Mouse (Mus musculus): ENCODE data around the gene Ncor2. TPM values are rescaled to one million over a fixed set of nuclear protein-coding genes. Genes with fewer than 3 reads are reported as not detected.

The Ncor2 gene
- total RNA-seq, 1 experiment: 19.9 TPM

- DNase-seq (ENCODE audit: low read depth, low spot score): no peak
- Histone ChIP-seq H3K36me3 (ENCODE audit: control insufficient read depth, insufficient read depth, low read length, poor library complexity, severe bottlenecking) (peaks cover 36% of the 10 kb centered on the region), H3K4me1 (ENCODE audit: control insufficient read depth in 2 of 2, insufficient read depth in 2 of 2, low read length in 2 of 2, poor library complexity in 1 of 2) (peaks cover 0 to 2% of the 10 kb centered on the region in 2 experiments; a peak in 1 of 4 replicates), H3K4me3 (ENCODE audit: insufficient read depth in 1 of 2, low read depth in 1 of 2, low read length in 2 of 2, poor library complexity in 1 of 2, severe bottlenecking in 1 of 2) (no peak overlapping the region), H3K9ac (ENCODE audit: insufficient read depth, low read depth, low read length, poor library complexity, severe bottlenecking) (no peak overlapping the region), H3K9me3 (ENCODE audit: control insufficient read depth, insufficient read depth, low read depth, low read length) (no peaks in the 10 kb centered on the region), H3K27ac (ENCODE audit: insufficient read depth, low read depth, low read length, poor library complexity, severe bottlenecking) (no peak overlapping the region)
- in situ Hi-C loops (cut with MboI; ENCODE audit: low sequenced_read_pairs in 2 of 2, unreplicated experiment in 2 of 2): no loop called here
- TF ChIP-seq MAFK (IDR thresholded peaks at IDR 0.05; ENCODE audit: insufficient read depth, low read depth, low read length): no peak
Measured at GRCm38 (mm10) chr5:125076183-125076582, 102.8 kb downstream of the Ncor2 start.

- H3K9ac ChIP-seq (ENCODE audit: insufficient read depth, low read depth, low read length, poor library complexity, severe bottlenecking): no peak overlapping the region
- no peaks in the 10 kb centered on the region for H3K4me1 ChIP-seq (ENCODE audit: control insufficient read depth in 2 of 2, insufficient read depth in 2 of 2, low read length in 2 of 2, poor library complexity in 1 of 2)
- in situ Hi-C loops (cut with MboI; ENCODE audit: low sequenced_read_pairs in 2 of 2, unreplicated experiment in 2 of 2): no loop called here
- no peak overlapping the region for H3K4me3 ChIP-seq (ENCODE audit: insufficient read depth in 1 of 2, low read depth in 1 of 2, low read length in 2 of 2, poor library complexity in 1 of 2, severe bottlenecking in 1 of 2)
- TF ChIP-seq MAFK (IDR thresholded peaks at IDR 0.05; ENCODE audit: insufficient read depth, low read depth, low read length) (no peak), CHD2 (IDR thresholded peaks at IDR 0.05; ENCODE audit: low read depth, low read length) (no peak), ZC3H11A (IDR thresholded peaks at IDR 0.05; ENCODE audit: borderline replicate concordance, low read depth, low read length) (no peak), ZNF384 (IDR thresholded peaks at IDR 0.05; ENCODE audit: low read depth, low read length) (no peak), HCFC1 (IDR thresholded peaks at IDR 0.05; ENCODE audit: borderline replicate concordance, insufficient read depth, low read length) (no peak)
- H3K36me3 ChIP-seq (ENCODE audit: control insufficient read depth, insufficient read depth, low read length, poor library complexity, severe bottlenecking): peaks cover 26% of the 10 kb centered on the region
- H3K9me3 ChIP-seq (ENCODE audit: control insufficient read depth, insufficient read depth, low read depth, low read length): no peaks in the 10 kb centered on the region
- no peak for DNase-seq (ENCODE audit: low read depth, low spot score)
- no peak overlapping the region for H3K27ac ChIP-seq (ENCODE audit: insufficient read depth, low read depth, low read length, poor library complexity, severe bottlenecking)
Measured at GRCm38 (mm10) chr5:125074571-125075171, 104.3 kb downstream of the Ncor2 start.

GRCm38 (mm10) chr5:125073896-125074295, 105.1 kb downstream of the Ncor2 start:
- no peak for TF ChIP-seq ZNF384 (IDR thresholded peaks at IDR 0.05; ENCODE audit: low read depth, low read length)
- TF ChIP-seq HCFC1 (IDR thresholded peaks at IDR 0.05; ENCODE audit: borderline replicate concordance, insufficient read depth, low read length): no peak
- TF ChIP-seq CHD2 (IDR thresholded peaks at IDR 0.05; ENCODE audit: low read depth, low read length): no peak
- no peak for TF ChIP-seq ZC3H11A (IDR thresholded peaks at IDR 0.05; ENCODE audit: borderline replicate concordance, low read depth, low read length)
- no peak for TF ChIP-seq MAFK (IDR thresholded peaks at IDR 0.05; ENCODE audit: insufficient read depth, low read depth, low read length)
- no peak for DNase-seq (ENCODE audit: low read depth, low spot score)
- Histone ChIP-seq H3K4me1 (ENCODE audit: control insufficient read depth in 2 of 2, insufficient read depth in 2 of 2, low read length in 2 of 2, poor library complexity in 1 of 2) (peaks cover 0 to under 1% of the 10 kb centered on the region in 2 experiments; a peak in 1 of 4 replicates), H3K9ac (ENCODE audit: insufficient read depth, low read depth, low read length, poor library complexity, severe bottlenecking) (no peak overlapping the region), H3K27ac (ENCODE audit: insufficient read depth, low read depth, low read length, poor library complexity, severe bottlenecking) (no peak overlapping the region), H3K36me3 (ENCODE audit: control insufficient read depth, insufficient read depth, low read length, poor library complexity, severe bottlenecking) (peaks cover 22% of the 10 kb centered on the region), H3K4me3 (ENCODE audit: insufficient read depth in 1 of 2, low read depth in 1 of 2, low read length in 2 of 2, poor library complexity in 1 of 2, severe bottlenecking in 1 of 2) (no peak overlapping the region), H3K9me3 (ENCODE audit: control insufficient read depth, insufficient read depth, low read depth, low read length) (no peaks in the 10 kb centered on the region)
- in situ Hi-C loops (cut with MboI; ENCODE audit: low sequenced_read_pairs in 2 of 2, unreplicated experiment in 2 of 2): no loop called here

- in situ Hi-C loops (cut with MboI; ENCODE audit: low sequenced_read_pairs in 2 of 2, unreplicated experiment in 2 of 2): no loop called here
- Histone ChIP-seq H3K36me3 (ENCODE audit: control insufficient read depth, insufficient read depth, low read length, poor library complexity, severe bottlenecking) (peaks cover 21% of the 10 kb centered on the region), H3K9me3 (ENCODE audit: control insufficient read depth, insufficient read depth, low read depth, low read length) (no peaks in the 10 kb centered on the region), H3K9ac (ENCODE audit: insufficient read depth, low read depth, low read length, poor library complexity, severe bottlenecking) (no peak overlapping the region), H3K27ac (ENCODE audit: insufficient read depth, low read depth, low read length, poor library complexity, severe bottlenecking) (no peak overlapping the region), H3K4me3 (ENCODE audit: insufficient read depth in 1 of 2, low read depth in 1 of 2, low read length in 2 of 2, poor library complexity in 1 of 2, severe bottlenecking in 1 of 2) (no peak overlapping the region), H3K4me1 (ENCODE audit: control insufficient read depth in 2 of 2, insufficient read depth in 2 of 2, low read length in 2 of 2, poor library complexity in 1 of 2) (peaks cover 0 to 2% of the 10 kb centered on the region in 2 experiments; a peak in 1 of 4 replicates)
- DNase-seq (ENCODE audit: low read depth, low spot score): no peak
- TF ChIP-seq HCFC1 (IDR thresholded peaks at IDR 0.05; ENCODE audit: borderline replicate concordance, insufficient read depth, low read length) (no peak), ZNF384 (IDR thresholded peaks at IDR 0.05; ENCODE audit: low read depth, low read length) (no peak), ZC3H11A (IDR thresholded peaks at IDR 0.05; ENCODE audit: borderline replicate concordance, low read depth, low read length) (no peak), CHD2 (IDR thresholded peaks at IDR 0.05; ENCODE audit: low read depth, low read length) (no peak), MAFK (IDR thresholded peaks at IDR 0.05; ENCODE audit: insufficient read depth, low read depth, low read length) (no peak)
Measured at GRCm38 (mm10) chr5:125073335-125073734, 105.7 kb downstream of the Ncor2 start.

- Histone ChIP-seq H3K9me3 (ENCODE audit: control insufficient read depth, insufficient read depth, low read depth, low read length) (no peaks in the 10 kb centered on the region), H3K27ac (ENCODE audit: insufficient read depth, low read depth, low read length, poor library complexity, severe bottlenecking) (no peak overlapping the region), H3K36me3 (ENCODE audit: control insufficient read depth, insufficient read depth, low read length, poor library complexity, severe bottlenecking) (peaks cover 18% of the 10 kb centered on the region; the same call in 1 of the 2 replicates), H3K4me1 (ENCODE audit: control insufficient read depth in 2 of 2, insufficient read depth in 2 of 2, low read length in 2 of 2, poor library complexity in 1 of 2) (peaks cover 0 to 2% of the 10 kb centered on the region in 2 experiments; a peak in 1 of 4 replicates), H3K4me3 (ENCODE audit: insufficient read depth in 1 of 2, low read depth in 1 of 2, low read length in 2 of 2, poor library complexity in 1 of 2, severe bottlenecking in 1 of 2) (no peak overlapping the region), H3K9ac (ENCODE audit: insufficient read depth, low read depth, low read length, poor library complexity, severe bottlenecking) (no peak overlapping the region)
- no peak for DNase-seq (ENCODE audit: low read depth, low spot score)
- in situ Hi-C loops (cut with MboI; ENCODE audit: low sequenced_read_pairs in 2 of 2, unreplicated experiment in 2 of 2): no loop called here
- TF ChIP-seq MAFK (IDR thresholded peaks at IDR 0.05; ENCODE audit: insufficient read depth, low read depth, low read length): no peak
- TF ChIP-seq HCFC1 (IDR thresholded peaks at IDR 0.05; ENCODE audit: borderline replicate concordance, insufficient read depth, low read length): no peak
- TF ChIP-seq ZNF384 (IDR thresholded peaks at IDR 0.05; ENCODE audit: low read depth, low read length): no peak
- TF ChIP-seq CHD2 (IDR thresholded peaks at IDR 0.05; ENCODE audit: low read depth, low read length): no peak
- no peak for TF ChIP-seq ZC3H11A (IDR thresholded peaks at IDR 0.05; ENCODE audit: borderline replicate concordance, low read depth, low read length)
Measured at GRCm38 (mm10) chr5:125072425-125072824, 106.6 kb downstream of the Ncor2 start.
